Mouse (Mus musculus): ENCODE results near the gene Fgfr2.

Gene Fgfr2

DNA sequence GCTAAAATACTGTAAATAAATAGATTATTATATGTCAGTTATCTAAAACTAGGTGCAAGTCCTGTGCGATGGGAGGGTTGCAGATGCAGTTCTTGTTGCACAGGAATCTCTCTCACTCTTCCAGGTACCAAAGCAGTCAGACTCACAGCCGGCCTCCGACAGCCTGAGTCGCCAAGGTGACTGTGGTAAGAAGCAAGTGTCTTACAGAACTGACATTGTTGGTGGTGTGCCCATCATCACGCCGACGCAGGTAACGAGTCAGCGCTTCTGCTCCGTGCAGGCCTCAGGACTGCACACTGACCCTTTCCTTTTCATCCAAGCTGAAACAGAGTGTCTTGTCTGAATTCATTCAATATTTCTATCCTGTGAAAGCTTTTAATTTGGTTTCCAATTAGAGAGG, 2225.9 kb downstream of the Fgfr2 start:
- DNase-seq: no peak

DNA sequence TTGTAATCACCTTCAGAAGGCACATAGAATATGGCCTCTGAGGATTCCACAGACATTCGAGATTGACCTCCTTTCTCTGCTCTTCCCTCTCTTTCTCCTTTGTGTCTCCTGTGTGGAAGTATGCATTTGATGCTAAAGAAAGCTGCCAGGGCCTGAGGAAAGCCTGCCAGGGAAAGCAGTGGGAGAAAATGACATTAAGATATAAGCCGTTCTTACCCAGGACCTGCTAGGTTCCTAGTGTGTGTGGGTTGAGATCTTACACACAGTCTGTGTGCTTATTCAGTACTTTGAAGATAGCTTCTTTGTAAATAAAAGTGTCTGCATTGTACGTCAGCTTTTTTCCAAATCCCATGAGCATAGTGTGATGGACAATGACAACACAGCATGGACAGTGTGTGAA, 2227.1 kb downstream of the Fgfr2 start:
- peak in 1 of 2 experiments; percentile 29 for DNase-seq

DNA sequence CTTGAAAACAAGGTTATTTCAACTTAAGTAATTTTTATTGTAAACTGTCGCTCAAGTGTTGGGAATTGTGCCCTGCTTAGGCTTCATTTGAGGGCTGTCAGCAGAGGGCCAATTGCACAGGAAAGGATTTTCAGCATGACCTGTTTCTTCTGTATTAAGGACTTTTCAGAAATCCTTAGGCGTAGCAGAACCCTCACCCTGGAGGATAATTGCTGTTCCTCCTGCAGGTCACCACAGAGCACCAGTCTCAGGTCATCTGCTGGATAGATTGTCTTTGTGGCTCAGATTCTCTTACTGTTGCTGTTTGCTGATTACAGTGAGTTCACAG, 2227.6 kb downstream of the Fgfr2 start:
- peak in 1 of 2 experiments; percentile 37 for DNase-seq

DNA sequence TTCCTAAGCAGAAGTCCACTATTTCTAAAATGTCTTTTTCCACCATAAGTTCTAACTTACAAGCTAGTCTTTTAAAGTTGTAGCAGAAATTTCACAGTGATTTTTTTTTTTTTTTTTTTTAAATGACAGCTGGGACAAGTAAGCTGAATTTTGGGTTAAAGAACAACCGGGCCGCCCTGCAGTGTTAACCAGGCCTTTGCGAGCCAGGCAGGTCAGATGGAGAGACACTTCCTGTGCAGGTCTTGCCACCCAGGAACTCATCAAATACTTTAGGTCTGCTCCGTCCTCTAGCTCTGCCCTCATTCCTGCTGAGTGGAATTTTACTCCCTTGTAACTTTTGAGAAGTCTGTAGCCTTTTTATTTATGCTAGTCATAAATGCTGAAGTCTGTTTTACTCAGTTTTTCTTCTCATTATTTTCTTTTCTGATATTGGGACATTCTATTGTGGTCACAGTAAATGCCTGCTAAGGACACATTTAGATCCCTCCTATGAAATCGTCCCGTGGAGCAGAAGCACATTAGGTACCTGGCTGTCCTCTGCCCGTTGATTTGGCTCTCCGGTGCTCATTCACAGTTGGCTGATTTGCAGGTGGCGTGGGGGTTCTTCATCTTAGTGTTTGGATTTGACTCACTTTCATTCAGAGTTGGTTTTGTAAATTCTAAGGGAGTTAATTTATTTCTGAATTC, 2228.1 kb downstream of the Fgfr2 start:
- peak; percentile 45 to 60 for DNase-seq

DNA sequence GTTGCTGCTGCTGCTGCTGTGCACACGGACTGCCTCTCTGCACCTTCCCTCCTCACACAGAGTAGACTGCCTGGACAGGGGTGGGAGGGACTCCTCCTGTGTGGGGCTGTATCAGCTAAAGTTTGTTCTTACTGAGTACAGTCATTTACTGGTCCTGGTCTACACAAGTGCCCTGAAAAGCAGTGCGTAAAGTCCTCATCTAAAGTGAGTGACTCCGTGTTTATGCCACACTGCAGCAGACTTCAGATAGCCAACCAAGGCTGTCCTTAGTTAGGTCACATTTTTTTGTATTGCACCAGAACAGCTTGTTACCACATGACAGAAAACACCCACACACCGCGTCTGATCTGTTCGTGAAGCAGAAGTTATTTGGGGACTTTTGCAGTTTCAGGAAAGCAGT, 2230.2 kb downstream of the Fgfr2 start:
- DNase-seq: no peak

DNA sequence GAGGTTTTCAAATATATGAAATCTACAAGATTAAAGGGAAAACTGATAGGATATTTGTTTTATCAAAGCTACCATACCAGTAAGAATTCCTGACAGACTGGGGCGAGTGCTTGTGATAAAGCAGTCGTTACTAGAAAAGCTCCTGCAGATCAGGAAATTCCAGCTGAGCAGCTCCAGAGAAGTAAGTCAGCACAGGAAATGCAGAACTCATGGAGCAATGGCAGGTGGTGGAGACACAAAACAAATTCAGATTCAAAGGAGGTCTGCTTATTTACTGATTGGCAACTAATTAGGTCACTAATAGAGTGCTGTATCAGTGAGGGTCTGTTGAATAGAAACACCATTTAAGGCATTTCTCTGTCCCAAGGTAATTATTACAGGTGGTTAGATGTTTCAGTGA, 2232.3 kb downstream of the Fgfr2 start:
- no peak for DNase-seq

DNA sequence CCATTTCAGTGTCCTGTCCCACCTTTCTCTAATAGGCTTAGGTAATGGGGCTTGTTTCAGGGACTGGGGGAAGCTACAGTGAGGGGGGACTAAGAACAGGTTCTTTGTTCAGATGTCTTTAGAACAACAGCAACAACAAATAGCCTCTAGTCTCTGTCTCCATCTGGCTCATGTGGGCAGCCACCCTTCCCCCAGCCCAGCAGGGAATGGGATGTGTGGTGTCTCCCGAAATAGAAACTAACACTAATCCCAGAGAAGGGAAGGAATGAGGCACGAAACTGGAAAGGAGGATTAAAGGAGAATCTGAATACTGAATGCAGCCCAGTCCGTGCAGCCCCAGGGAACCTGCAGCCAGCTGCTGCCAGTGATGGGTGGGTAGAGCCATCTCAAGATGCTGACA, 2235.2 kb downstream of the Fgfr2 start:
- peak; percentile 57 to 60 for DNase-seq

DNA sequence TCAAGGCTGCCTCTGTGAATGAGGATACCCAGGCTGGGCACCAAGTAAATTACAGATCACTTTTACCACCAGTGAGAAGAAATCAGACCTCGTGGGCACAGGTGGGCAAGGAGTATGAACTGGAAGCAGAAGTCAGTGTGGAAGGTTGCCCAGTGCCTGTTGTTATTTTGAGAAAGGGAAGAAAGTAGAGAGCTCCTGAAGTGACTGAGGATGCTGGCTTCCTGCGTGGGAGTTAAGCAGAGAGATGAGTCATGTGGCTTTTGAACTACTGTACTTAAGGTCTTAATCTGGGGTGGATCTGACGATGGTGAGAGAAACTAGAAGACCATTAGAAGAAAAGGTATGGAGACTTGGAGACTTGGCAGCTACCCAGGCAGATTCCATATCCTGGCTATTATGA, 2236.9 kb downstream of the Fgfr2 start:
- no peak for DNase-seq

DNA sequence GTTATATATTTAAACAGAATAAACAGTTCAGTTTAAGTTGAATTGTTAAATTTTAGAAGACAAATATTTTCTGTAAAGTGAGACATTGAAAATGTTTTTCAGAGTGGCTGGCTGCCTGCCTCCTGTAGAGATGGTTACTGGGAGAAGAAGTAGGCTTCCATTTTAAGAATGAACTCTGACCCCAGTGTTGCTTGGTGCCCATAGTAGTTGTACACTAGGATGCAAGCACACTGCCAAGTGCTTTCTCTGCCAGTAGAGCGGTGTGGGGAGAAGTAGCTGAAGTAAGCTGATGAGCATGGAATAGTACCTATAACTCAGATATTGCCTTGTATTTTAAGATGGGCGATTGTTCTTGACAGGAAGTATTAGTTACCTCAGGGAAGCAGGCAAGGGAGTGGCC, 2239.0 kb downstream of the Fgfr2 start:
- DNase-seq: no peak

DNA sequence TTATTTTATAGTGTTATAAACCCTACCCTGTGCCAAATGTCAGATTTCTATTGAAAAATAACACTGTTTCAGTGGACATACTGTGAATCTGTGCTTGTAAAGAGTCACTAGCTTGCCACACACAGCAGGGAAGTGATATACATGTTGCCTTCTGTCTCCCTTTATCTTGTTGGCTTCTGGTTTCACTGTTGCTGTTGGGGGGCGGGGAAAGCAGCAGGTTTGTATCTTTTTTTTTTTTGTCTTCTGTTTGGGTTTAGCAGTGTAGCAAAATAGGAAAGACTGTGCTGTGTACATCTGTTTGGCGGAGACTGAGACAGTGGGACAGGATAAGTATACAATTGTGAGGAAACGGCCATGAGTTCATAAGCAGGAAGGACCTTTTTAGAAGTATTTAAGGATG, 2255.9 kb downstream of the Fgfr2 start:
- no peak for DNase-seq

DNA sequence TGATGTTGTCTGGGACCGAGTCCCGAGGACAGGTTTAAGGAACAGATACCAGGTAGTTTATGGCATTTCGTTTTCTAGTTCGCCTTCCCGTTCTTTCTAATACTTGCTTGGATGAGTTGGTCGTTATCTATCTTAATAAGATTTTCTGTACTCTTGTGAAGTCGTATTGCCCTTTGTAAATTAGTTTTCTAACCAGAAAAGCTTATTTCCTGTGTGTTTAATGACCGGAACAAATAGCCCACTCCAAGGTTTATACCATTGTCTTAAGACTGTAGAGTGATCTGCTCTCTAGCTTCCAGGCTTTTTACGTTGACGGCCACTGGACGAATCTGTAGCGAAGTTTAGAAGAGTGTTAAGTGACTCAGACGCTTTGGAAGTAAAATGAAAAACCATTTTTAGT, 2256.5 kb downstream of the Fgfr2 start:
- DNase-seq: no peak

DNA sequence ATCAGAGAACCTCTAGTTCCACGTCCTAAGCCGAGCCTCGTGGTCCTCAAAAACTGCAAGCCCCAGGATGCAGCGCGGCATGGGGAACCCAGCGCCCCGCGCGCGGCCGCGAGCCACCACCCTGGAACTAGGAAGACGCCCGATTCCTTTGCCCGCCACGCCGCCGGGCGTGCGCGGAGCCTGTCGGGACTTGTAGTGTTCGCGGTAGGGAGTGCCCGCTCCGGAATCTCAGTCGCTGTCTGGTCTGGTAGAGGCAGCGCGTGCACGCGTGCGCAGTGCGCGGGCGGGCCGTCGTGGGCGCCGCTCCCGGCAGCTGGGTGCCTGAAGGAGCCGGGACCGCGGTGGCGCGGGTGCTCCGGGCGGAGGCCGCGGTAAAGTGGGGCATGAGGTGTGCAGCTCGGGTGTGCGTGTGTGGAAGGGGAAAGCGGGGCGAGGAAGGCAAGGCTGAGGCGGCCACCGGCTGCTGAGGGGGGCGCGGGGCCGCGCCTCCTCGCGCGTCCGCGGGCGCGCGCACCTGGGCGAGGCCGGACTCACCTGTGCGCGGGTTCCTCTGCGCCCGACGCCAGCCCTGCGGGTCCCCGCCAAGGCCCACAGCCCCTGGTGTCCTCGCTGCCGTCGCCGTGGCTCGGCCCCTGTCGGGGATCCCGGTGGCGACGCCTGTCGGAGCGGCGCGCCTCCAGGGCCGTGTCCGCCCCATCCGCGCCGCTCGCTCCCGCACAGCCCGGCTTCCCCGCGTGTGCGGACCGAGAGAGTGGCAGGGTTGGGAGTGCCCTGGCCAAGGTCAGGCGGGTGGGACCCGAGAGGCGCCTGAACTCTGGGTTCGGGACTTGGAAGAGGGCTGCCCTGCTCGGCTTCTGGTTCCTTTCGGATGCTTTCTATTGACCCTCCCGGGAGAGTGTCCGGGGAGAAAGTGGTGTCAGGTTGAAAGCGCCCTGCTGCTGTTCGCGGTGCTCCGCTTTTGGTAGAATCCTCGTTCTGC, 2257.2 kb downstream of the Fgfr2 start, which contains the start of gene Plekha1:
Gene Plekha1, plus strand, starts transcription at position 144 of the 979 bp plus-strand sequence.
- DNase-seq: peak; percentile 96 to 98

DNA sequence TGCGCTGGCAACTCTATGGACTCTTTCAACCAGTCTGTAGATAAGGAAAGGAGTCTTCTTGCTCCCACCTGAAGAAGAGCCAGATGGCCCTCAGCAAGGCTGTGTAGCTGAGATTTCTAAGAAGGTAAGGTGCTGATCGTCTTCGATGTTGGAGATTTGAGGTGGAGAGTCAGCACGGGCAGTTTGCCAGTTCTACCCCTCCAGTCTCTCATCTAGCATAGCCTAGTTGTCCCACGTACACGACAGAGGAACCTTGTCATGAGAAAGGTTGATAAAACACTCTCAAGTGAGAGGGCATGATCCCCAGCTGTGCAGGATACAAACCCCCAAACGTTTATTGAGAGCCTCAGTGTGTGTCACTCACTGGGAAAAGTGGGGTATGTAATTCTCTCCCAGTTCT, 2258.4 kb downstream of the Fgfr2 start:
- DNase-seq: peak; percentile 39 to 50

DNA sequence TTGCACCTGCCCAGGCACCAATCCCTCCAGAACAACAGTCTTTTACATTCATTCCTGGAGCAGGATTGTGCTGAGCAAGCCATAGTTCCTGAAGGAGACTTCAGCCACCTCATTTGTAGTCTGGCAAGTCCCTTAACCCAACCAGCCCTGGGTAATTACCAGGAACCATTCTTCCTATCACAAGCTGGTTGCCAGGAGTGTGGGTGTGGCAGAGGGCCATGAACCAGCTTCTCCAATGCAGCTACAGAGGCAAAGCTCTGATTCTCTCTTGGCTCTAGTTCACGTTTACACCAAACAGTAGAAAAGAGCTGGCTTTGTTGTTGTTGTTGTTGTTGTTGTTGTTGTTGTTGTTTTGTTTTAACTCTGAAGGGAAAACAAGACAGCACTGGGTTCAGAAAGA, 2260.6 kb downstream of the Fgfr2 start:
- peak in 1 of 2 experiments; percentile 50 for DNase-seq

DNA sequence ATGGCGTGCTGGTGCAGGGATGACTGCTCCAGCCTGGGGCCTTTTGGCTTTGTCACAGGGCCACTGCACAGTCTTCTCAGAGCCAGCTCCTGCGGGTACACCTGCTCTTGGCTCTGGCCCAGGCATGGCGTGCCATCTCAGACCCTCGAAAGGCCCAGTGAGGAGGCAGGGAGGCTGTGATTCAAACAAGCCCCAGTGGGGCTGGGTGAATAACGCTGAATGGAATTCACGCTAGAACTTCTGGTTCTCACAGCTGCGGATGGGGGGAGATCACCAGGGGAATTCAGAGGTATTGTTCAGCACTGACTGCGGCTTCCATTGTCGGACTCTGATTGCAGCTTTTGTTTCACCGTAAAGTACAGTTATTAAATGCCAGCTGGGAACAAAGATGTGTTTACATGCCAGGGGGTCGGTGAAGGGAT, 2262.4 kb downstream of the Fgfr2 start:
- peak; percentile 67 to 70 for DNase-seq

DNA sequence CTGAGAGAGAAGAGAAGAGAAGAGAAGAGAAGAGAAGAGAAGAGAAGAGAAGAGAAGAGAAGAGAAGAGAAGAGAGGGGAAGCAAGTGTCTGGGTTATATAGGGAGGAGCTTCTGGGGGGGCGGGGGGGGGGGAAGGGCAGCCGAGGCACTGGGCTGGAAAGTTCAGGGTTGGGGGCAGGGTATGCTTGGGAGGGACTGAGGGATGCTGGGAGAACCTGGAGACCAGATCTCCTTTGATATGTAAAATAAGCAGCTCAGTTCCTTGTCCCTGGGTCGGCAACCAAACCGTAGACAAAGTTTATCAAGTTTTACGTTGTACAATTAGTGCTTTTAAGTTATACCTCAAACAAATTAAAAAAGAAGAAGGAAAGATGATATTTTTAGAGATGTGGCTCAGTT, 2263.2 kb downstream of the Fgfr2 start:
- no peak for DNase-seq

DNA sequence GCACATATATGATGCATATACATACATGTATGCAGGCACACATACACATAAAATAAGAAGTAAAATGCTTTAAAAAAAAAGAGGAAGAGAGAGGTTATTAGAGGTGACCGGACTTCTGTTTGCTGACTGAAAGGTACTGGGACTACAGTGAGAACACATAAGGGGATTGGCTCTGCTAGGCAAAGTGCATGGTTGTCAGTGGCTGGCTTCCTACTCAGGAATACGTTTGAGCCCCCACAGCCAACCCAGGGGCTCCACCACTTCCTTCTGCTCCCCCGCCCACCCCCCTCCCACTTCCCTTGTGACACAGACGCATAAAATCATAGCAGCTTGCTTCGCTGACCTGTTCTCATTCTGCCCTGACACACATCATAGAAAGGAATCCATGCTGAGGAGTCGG, 2265.2 kb downstream of the Fgfr2 start:
- DNase-seq: no peak

DNA sequence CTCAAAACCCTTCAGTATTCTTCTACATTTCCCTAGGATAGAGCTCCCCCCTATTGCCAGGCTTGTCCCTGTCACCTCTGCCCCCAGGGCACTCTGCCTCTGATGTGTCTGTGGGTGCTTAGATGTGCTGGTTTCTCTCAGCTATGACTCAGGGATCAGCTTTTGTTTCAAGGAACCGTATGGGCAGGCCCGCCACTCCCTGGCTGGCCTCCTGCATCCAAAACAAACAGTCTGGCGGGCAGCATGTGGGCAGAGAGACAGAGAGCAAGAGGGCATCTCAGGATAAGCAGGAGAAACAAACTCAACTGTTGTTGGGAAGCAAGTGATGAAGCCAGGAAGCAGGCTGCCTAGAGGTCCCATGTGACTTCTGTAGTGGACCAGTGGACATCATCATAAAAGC, 2267.5 kb downstream of the Fgfr2 start:
- peak; percentile 71 to 74 for DNase-seq

DNA sequence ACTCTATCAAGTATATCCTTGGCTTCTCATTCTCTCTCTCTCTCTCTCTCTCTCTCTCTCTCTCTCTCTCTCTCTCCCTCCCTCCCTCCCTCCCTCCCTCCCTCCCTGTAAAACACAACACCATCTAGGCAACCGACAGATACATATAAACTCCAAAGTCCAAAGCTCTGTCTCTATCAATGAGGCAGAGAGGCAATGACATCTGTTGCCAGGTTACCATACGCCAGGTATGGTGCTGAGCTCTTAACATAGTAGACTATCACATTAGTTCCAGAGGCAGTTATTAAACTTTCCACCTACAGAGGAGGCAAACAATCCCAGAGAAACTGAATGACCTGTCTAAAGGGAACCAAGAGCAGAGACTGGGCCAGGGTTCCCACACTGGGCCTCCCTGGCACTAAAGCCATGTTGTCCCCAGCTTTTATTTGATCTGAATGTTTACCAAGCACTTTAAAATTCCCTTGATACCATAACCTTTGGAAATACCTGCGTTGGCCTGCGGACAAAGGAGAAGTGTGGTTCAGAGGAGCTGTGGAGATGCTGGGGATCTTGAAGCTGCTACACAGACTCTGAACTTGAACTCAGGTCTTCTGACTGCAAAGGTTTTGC, 2268.4 kb downstream of the Fgfr2 start:
- DNase-seq: no peak

DNA sequence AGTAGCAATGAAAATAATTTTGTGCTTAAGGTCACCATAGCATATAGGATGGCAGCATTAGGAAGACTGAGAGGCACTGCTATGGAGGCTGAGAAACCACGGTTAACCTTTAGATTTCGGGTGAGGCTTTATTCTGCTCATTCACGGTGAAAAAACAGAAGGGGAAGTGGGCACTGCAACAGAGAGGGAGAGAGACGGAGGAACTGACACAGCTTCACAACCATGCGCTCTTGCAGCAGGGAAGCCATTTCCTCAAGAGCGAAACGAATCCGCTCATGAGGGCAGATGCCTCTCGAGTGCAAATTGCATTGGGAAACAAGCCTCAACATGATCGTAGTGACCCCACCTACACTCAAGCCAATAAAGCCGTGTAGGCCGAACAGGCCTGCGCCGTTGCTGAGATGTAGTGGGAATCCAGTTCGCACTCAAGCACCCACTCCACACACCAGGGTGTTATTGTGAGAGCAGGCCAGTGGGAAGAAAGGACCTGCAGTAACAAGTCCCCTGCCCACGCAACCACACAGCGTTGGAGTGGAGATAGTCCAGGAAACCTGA, 2275.9 kb downstream of the Fgfr2 start:
- DNase-seq: no peak

DNA sequence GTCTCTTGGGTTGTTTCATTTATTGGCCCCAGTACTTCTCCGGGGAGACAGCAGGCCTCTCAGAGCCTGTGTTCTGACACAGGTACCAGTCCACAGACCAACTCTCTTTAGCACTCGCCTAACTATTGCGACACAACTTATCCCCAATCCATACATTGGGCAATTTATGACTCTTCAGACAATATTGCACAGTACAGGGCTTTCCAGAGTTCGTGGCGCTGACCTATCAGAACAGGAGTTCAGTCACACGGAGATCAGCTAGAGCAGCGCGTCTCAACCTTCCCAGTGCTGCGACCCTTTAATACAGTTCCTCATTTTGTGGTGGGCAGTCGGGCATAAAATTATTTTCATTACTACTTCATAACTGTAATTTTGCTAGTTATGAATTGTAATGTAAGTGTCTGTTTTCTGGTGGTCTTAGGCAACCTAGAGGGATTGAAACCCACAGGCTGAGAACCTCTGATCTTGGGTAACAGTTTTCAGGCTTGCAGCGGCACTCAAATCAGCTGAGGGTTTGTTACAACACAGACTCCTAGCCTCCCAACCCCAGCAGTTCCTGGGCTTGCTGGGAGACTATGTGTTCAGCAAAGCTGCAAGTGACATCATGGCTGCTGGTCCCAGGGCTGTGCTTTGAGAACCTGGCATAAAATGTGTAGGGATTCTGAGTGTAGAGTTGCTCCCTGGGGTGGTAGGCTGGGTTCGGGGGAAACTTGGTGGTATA, 2283.6 kb downstream of the Fgfr2 start:
- no peak for DNase-seq

DNA sequence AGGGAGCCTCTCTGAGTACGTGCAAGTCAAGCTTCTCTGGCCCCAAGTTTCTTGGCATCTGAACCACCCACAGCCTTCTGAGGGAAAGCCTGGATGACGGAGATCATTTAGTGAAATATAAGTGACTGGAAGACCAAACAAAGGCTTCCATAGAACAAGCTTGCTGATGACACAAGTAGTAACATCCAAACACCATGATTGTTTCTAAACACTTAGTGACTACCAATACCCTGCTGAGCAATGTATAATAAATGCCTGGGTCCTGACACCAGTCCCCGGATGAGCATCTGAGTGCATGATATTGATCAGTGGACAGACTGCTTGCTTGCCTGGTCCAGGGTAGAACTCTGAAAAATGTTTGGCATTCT, 2284.5 kb downstream of the Fgfr2 start:
- DNase-seq: no peak
